8 mouse cellular contexts compared by ENCODE assay signal in genomic region chr1:184731644-184732545, GRCm38 (mm10). TPM values are rescaled to one million over a fixed set of nuclear protein-coding genes. Genes with fewer than 3 reads are reported as not detected.
DNase-seq lines count a peak whose midpoint lies in the region; ATAC-seq and TF ChIP-seq lines count a peak whose summit lies in the region.

No protein-coding gene starts in this region.

- peak overlapping the region; percentile 89 for H3K9ac ChIP-seq in MEL (ENCODE audit: control insufficient read depth, low read depth, low read length, poor library complexity, severe bottlenecking)
- H3K9ac ChIP-seq in heart, postnatal 0 days (replicated peaks; ENCODE audit: low read depth, low read length) = peak overlapping the region; percentile 69

- peak; percentile 60 for ATAC-seq in erythroid progenitor cell, adult 5-6 weeks (replicated peaks; ENCODE audit: low FRiP score, poor library complexity, severe bottlenecking)
- ATAC-seq in heart, postnatal 0 days (ENCODE audit: insufficient read depth, low read depth) = peak; percentile 25
- ATAC-seq in megakaryocyte-erythroid progenitor cell, adult 5-6 weeks (replicated peaks; ENCODE audit: low FRiP score, low TSS enrichment, poor library complexity, severe bottlenecking) = peak; percentile 28

- peak overlapping the region; percentile 86 for H3K4me2 ChIP-seq in heart, postnatal 0 days (ENCODE audit: low read depth, low read length)

- DNase-seq in B cell, adult 2 months = peak; percentile 59 to 70
- DNase-seq in MEL (ENCODE audit: low read depth, low spot score) = peak; percentile 51
- no peak for DNase-seq in heart, postnatal 0 days (ENCODE audit: low spot score)
- peak; percentile 58 to 70 for DNase-seq in kidney, postnatal 4 days
- DNase-seq in splenic B cell, adult 2 months (ENCODE audit: low read depth, low spot score) = peak; percentile 59
- no peak for DNase-seq in adipocyte (ENCODE audit: low spot score)

- TF ChIP-seq CTCF in MEL (IDR thresholded peaks at IDR 0.05 in 2 of 3, conservative IDR thresholded peaks at IDR 0.05 in 1 of 3; ENCODE audit: control insufficient read depth in 1 of 3, insufficient read depth in 1 of 3, low read depth in 2 of 3, low read length in 3 of 3, poor library complexity in 1 of 3, severe bottlenecking in 1 of 3) = 0 out of 6 replicates have a peak, but pooled peaks of 1 of the 3 experiments have one; percentile 6
- TF ChIP-seq CTCF in heart, postnatal 0 days (IDR thresholded peaks at IDR 0.05; ENCODE audit: low read depth) = no peak

- H3K27me3 ChIP-seq in MEL (ENCODE audit: control insufficient read depth in 1 of 2, insufficient read depth in 2 of 2, low read length in 2 of 2) = no peaks in the 10 kb centered on the region
- peaks cover 84% of the 10 kb centered on the region for H3K27me3 ChIP-seq in heart, postnatal 0 days (ENCODE audit: control insufficient read depth, insufficient read depth, low read length)
- no peaks in the 10 kb centered on the region; the same call in 1 of the 2 replicates for H3K27me3 ChIP-seq in splenic B cell, adult 2 months (ENCODE audit: control insufficient read depth, insufficient read depth, low read length, poor library complexity, severe bottlenecking)

- peaks cover 6% of the 10 kb centered on the region for H3K79me2 ChIP-seq in MEL (ENCODE audit: control insufficient read depth, insufficient read depth, low read length, poor library complexity)

- TF ChIP-seq EP300 in MEL (IDR thresholded peaks at IDR 0.05; ENCODE audit: low read depth in 1 of 2, low read length in 2 of 2) = no peak
- no peak for TF ChIP-seq EP300 in heart, postnatal 0 days (IDR thresholded peaks at IDR 0.05; ENCODE audit: low read depth)

- peaks cover 3 to 5% of the 10 kb centered on the region in 2 experiments; a peak in 1 of 4 replicates for H3K4me1 ChIP-seq in MEL (ENCODE audit: control insufficient read depth in 1 of 2, insufficient read depth in 2 of 2, low read length in 2 of 2)
- peaks cover 6% of the 10 kb centered on the region; the same call in 1 of the 2 replicates for H3K4me1 ChIP-seq in heart, postnatal 0 days (ENCODE audit: control insufficient read depth, insufficient read depth)

- no peak for TF ChIP-seq RAD21 in MEL (IDR thresholded peaks at IDR 0.05; ENCODE audit: low read depth, low read length)

- peak overlapping the region; percentile 69 for H3K27ac ChIP-seq in MEL (ENCODE audit: control insufficient read depth, low read depth, low read length)
- peak overlapping the region; percentile 79 for H3K27ac ChIP-seq in heart, postnatal 0 days (ENCODE audit: low read depth)

- TF ChIP-seq POLR2A in MEL (IDR thresholded peaks at IDR 0.05; ENCODE audit: control insufficient read depth in 1 of 2, insufficient read depth in 1 of 2, low read depth in 1 of 2, low read length in 2 of 2, poor library complexity in 1 of 2) = no peak

- H3K9me3 ChIP-seq in MEL (replicated peaks; ENCODE audit: insufficient read depth, low read length) = no peaks in the 10 kb centered on the region
- no peaks in the 10 kb centered on the region for H3K9me3 ChIP-seq in heart, postnatal 0 days (replicated peaks; ENCODE audit: control insufficient read depth, low read length)

- peaks cover 0 to 7% of the 10 kb centered on the region in 2 experiments; a peak in 1 of 4 replicates for H3K36me3 ChIP-seq in MEL (ENCODE audit: control insufficient read depth in 1 of 2, insufficient read depth in 2 of 2, low read length in 2 of 2)
- H3K36me3 ChIP-seq in heart, postnatal 0 days (replicated peaks; ENCODE audit: control insufficient read depth, insufficient read depth, low read length) = peaks cover 6% of the 10 kb centered on the region; the same call in 1 of the 2 replicates
- no peaks in the 10 kb centered on the region for H3K36me3 ChIP-seq in splenic B cell, adult 2 months (ENCODE audit: control insufficient read depth, insufficient read depth, low read length, poor library complexity, severe bottlenecking)

- peak overlapping the region; percentile 82 to 96 for H3K4me3 ChIP-seq in MEL (ENCODE audit: control insufficient read depth in 1 of 2, insufficient read depth in 1 of 2, low read depth in 2 of 2, low read length in 2 of 2)
- peak overlapping the region; percentile 66 for H3K4me3 ChIP-seq in heart, postnatal 0 days (ENCODE audit: low read depth, low read length)

- WGBS in heart, postnatal 0 days = 1% methylated on average over 76 of the region's 85 CpGs

TF ChIP-seq in MEL, 35 proteins besides CTCF, POLR2A, EP300 and RAD21:
- TF ChIP-seq UBTF (IDR thresholded peaks at IDR 0.05; ENCODE audit: borderline replicate concordance, insufficient read depth, low read depth, low read length) (peak; percentile 74; the same call in 1 of the 2 replicates), TBP (IDR thresholded peaks at IDR 0.05; ENCODE audit: low read depth, low read length) (no peak), SMC3 (IDR thresholded peaks at IDR 0.05; ENCODE audit: low read depth, low read length) (no peak), GATA1 (IDR thresholded peaks at IDR 0.05; ENCODE audit: low read depth, low read length) (no peak), CHD1 (IDR thresholded peaks at IDR 0.05; ENCODE audit: low read depth, low read length) (peak; percentile 69; the same call in 1 of the 2 replicates)
TF ChIP-seq in MEL: peak in this region for 2.

RNA-seq across cellular contexts. Expression of gene Hlx, which starts 0.5 kb away (rescaled TPM):
- 2.4 and 2.7 TPM in 2 replicates for total RNA-seq in MEL (2012; rRNA removed)
- polyA plus RNA-seq in MEL (2012; ENCODE audit: insufficient read depth in 1 of 2, insufficient read length in 2 of 2, low read depth in 1 of 2, low replicate concordance in 2 of 2, missing spikeins in 1 of 2) = 1 to 10 TPM in 1 of 2 experiments, not detected in 1; 9.6 TPM
- total RNA-seq in erythroid progenitor cell, adult 5-6 weeks (2015; ENCODE audit: low replicate concordance) = 3.8 and 6.1 TPM in 2 replicates
- 1.9 and 7.3 TPM in 2 replicates for total RNA-seq in erythroid progenitor cell, adult 5-6 weeks (2017; ENCODE audit: low replicate concordance)
- total RNA-seq in heart, postnatal 0 days (2014; rRNA removed; ENCODE audit: low replicate concordance) = 7.0 and 14.0 TPM in 2 replicates
- 8.1 and 10.0 TPM in 2 replicates for polyA plus RNA-seq in heart, postnatal 0 days (2015; fragmentation: Nextera tagmentation; extraction: Ambion mirVana)
- 0.96 and 1.4 TPM in 2 replicates for total RNA-seq in megakaryocyte-erythroid progenitor cell, adult 5-6 weeks (2014; fragmentation: Nextera tagmentation)
- 1.7 TPM in 1 of 2 replicates, not detected in the other for total RNA-seq in megakaryocyte-erythroid progenitor cell, adult 5-6 weeks (2017)

Comparison
In these comparisons a context has a peak if more than half of its experiments do, and no peak if none do; other contexts are left out.
1. DNase-seq: peak in B cell, adult 2 months (2 of 2), MEL (single experiment), kidney, postnatal 4 days (2 of 2) and splenic B cell, adult 2 months (single experiment); none in heart, postnatal 0 days (single experiment) and adipocyte (single experiment).
2. Peak in every context shown above with its lines, with median percentiles within 50 percentile points of each other: ATAC-seq.